ENCODE assay signal across 17 mouse cellular contexts in genomic region chrX:73658391-73658790, GRCm38 (mm10). TPM values are rescaled to one million over a fixed set of nuclear protein-coding genes. Genes with fewer than 3 reads are reported as not detected.
DNase-seq lines count a peak whose midpoint lies in the region; ATAC-seq and TF ChIP-seq lines count a peak whose summit lies in the region.
"Had no signal": no experiment of that assay in that cellular context is flagged by ENCODE, and none has a peak within 500 bp of the region (broad histone marks: within the 10 kb centered on the region; RNA-seq: fewer than 3 reads in every experiment).

No protein-coding gene starts in this region.

- H3K4me1 ChIP-seq in cerebellum, adult 2 months (ENCODE audit: control insufficient read depth, insufficient read depth, low read length) = peaks cover 18% of the 10 kb centered on the region
- peaks cover 11% of the 10 kb centered on the region for H3K4me1 ChIP-seq in midbrain, embryonic 13.5 days (replicated peaks)
- peaks cover 23% of the 10 kb centered on the region for H3K4me1 ChIP-seq in midbrain, embryonic 10.5 days
- H3K4me1 ChIP-seq in midbrain, embryonic 14.5 days (ENCODE audit: control insufficient read depth, insufficient read depth, low read length) = 0 out of 2 replicates have a peak, but pooled peaks cover 5% of the 10 kb centered on the region
- H3K4me1 ChIP-seq in liver, postnatal 0 days (ENCODE audit: insufficient read depth) = no peaks in the 10 kb centered on the region
- H3K4me1 ChIP-seq: limb, embryonic 15.5 days had no signal

- DNase-seq in cerebellum, adult 2 months = no peak
- no peak for DNase-seq in cerebellum, adult 11-12 months
- DNase-seq in midbrain, embryonic 10.5 days (ENCODE audit: low spot score) = no peak
- DNase-seq in midbrain, embryonic 14.5 days = peak; percentile 6
- no peak for DNase-seq in left cerebral cortex, adult 9 months (ENCODE audit: low spot score in 2 of 2)
- DNase-seq in liver, postnatal 0 days = no peak
- DNase-seq in retina, postnatal 1 day = no peak
- DNase-seq: cerebellum, adult 11 months; heart, postnatal 4 days; kidney, adult 2 months; kidney, postnatal 4 days; lung, embryonic 14.5 days had no signal

- ATAC-seq in midbrain, embryonic 13.5 days = no peak
- ATAC-seq in midbrain, embryonic 14.5 days (ENCODE audit: low FRiP score, low TSS enrichment) = no peak
- ATAC-seq in liver, postnatal 0 days = no peak
- ATAC-seq: Patski had no signal

- H3K4me3 ChIP-seq in cerebellum, adult 2 months (replicated peaks; ENCODE audit: insufficient read depth, low read depth, low read length) = no peak overlapping the region
- peak overlapping the region; percentile 50 for H3K4me3 ChIP-seq in midbrain, embryonic 13.5 days (replicated peaks)
- no peak overlapping the region for H3K4me3 ChIP-seq in midbrain, embryonic 10.5 days
- peak overlapping the region; percentile 48 for H3K4me3 ChIP-seq in midbrain, embryonic 14.5 days (replicated peaks; ENCODE audit: low read depth, low read length)
- H3K4me3 ChIP-seq in liver, postnatal 0 days (ENCODE audit: low read depth, low read length) = no peak overlapping the region
- H3K4me3 ChIP-seq: heart, embryonic 12.5 days had no signal

- peak overlapping the region; percentile 66 for H3K4me2 ChIP-seq in midbrain, embryonic 13.5 days (replicated peaks)
- peak overlapping the region; percentile 57 for H3K4me2 ChIP-seq in midbrain, embryonic 14.5 days (ENCODE audit: low read length)
- no peak overlapping the region for H3K4me2 ChIP-seq in liver, postnatal 0 days (ENCODE audit: low read depth, low read length)

- WGBS in cerebellum, adult 2 months = 54% methylated on average over 7 of the region's 7 CpGs
- 55% methylated on average over 7 of the region's 7 CpGs for WGBS in midbrain, embryonic 13.5 days
- WGBS in midbrain, embryonic 10.5 days = 54% methylated on average over 7 of the region's 7 CpGs
- WGBS in midbrain, embryonic 14.5 days = 55% methylated on average over 6 of the region's 7 CpGs
- 46% methylated on average over 7 of the region's 7 CpGs for WGBS in liver, postnatal 0 days (ENCODE audit: insufficient replicate concordance)

- H3K9me3 ChIP-seq in midbrain, embryonic 13.5 days = no peaks in the 10 kb centered on the region
- H3K9me3 ChIP-seq in midbrain, embryonic 10.5 days (replicated peaks) = no peaks in the 10 kb centered on the region
- no peaks in the 10 kb centered on the region for H3K9me3 ChIP-seq in midbrain, embryonic 14.5 days (ENCODE audit: control insufficient read depth, low read length)
- H3K9me3 ChIP-seq in liver, postnatal 0 days (ENCODE audit: low read length) = no peaks in the 10 kb centered on the region
- H3K9me3 ChIP-seq: heart, embryonic 12.5 days; limb, embryonic 15.5 days had no signal

- no peaks in the 10 kb centered on the region for H3K27me3 ChIP-seq in cerebellum, adult 2 months (ENCODE audit: control insufficient read depth, insufficient read depth, low read length)
- no peaks in the 10 kb centered on the region for H3K27me3 ChIP-seq in midbrain, embryonic 13.5 days
- peaks cover 57% of the 10 kb centered on the region for H3K27me3 ChIP-seq in midbrain, embryonic 10.5 days (ENCODE audit: low read depth, poor library complexity, severe bottlenecking)
- no peaks in the 10 kb centered on the region for H3K27me3 ChIP-seq in midbrain, embryonic 14.5 days (ENCODE audit: control insufficient read depth, insufficient read depth, low read length)
- H3K27me3 ChIP-seq in liver, postnatal 0 days (ENCODE audit: insufficient read depth, low read length) = no peaks in the 10 kb centered on the region
- H3K27me3 ChIP-seq: CH12.LX; limb, embryonic 15.5 days had no signal

- TF ChIP-seq EP300 in liver, postnatal 0 days (IDR thresholded peaks at IDR 0.05; ENCODE audit: low read depth) = no peak

- H3K36me3 ChIP-seq in midbrain, embryonic 13.5 days = no peaks in the 10 kb centered on the region
- no peaks in the 10 kb centered on the region for H3K36me3 ChIP-seq in midbrain, embryonic 10.5 days
- H3K36me3 ChIP-seq in midbrain, embryonic 14.5 days (ENCODE audit: control insufficient read depth, insufficient read depth, low read length) = no peaks in the 10 kb centered on the region
- no peaks in the 10 kb centered on the region for H3K36me3 ChIP-seq in liver, postnatal 0 days (replicated peaks; ENCODE audit: insufficient read depth, low read length)
- H3K36me3 ChIP-seq: heart, embryonic 12.5 days; limb, embryonic 15.5 days had no signal

- no peak for TF ChIP-seq CTCF in cerebellum, adult 2 months (IDR thresholded peaks at IDR 0.05; ENCODE audit: borderline replicate concordance, insufficient read depth, low read depth, low read length)
- no peak for TF ChIP-seq CTCF in liver, postnatal 0 days (IDR thresholded peaks at IDR 0.05; ENCODE audit: low read depth)

- no peak for TF ChIP-seq POLR2A in cerebellum, adult 2 months (IDR thresholded peaks at IDR 0.05; ENCODE audit: borderline replicate concordance, insufficient read depth, low read length)

- H3K9ac ChIP-seq in midbrain, embryonic 13.5 days (replicated peaks) = no peak overlapping the region
- no peak overlapping the region for H3K9ac ChIP-seq in midbrain, embryonic 14.5 days (replicated peaks; ENCODE audit: low read length)
- no peak overlapping the region for H3K9ac ChIP-seq in liver, postnatal 0 days (replicated peaks)
- H3K9ac ChIP-seq: heart, embryonic 12.5 days; limb, embryonic 15.5 days; lung, embryonic 14.5 days had no signal

- peak overlapping the region; percentile 23; the same call in 1 of the 2 replicates for H3K27ac ChIP-seq in cerebellum, adult 2 months (ENCODE audit: insufficient read depth, low read length)
- H3K27ac ChIP-seq in midbrain, embryonic 13.5 days = no peak overlapping the region
- H3K27ac ChIP-seq in midbrain, embryonic 10.5 days (replicated peaks) = no peak overlapping the region
- H3K27ac ChIP-seq in midbrain, embryonic 14.5 days (replicated peaks; ENCODE audit: low read depth, low read length) = no peak overlapping the region
- H3K27ac ChIP-seq in liver, postnatal 0 days (ENCODE audit: low read depth) = no peak overlapping the region
- H3K27ac ChIP-seq: limb, embryonic 15.5 days had no signal

RNA-seq across cellular contexts. Expression of gene Pnck, which starts 1.5 kb away (rescaled TPM):
- 92.0 and 97.8 TPM in 2 replicates for polyA plus RNA-seq in cerebellum, adult 2 months (2012; rRNA removed)
- polyA plus RNA-seq in midbrain, embryonic 13.5 days (2015; fragmentation: Nextera tagmentation; extraction: Ambion mirVana) = 91.5 and 99.5 TPM in 2 replicates
- 7.0 and 12.6 TPM in 2 replicates for polyA plus RNA-seq in midbrain, embryonic 10.5 days (2016; fragmentation: Nextera tagmentation; extraction: Ambion mirVana)
- polyA plus RNA-seq in midbrain, embryonic 14.5 days (2014; fragmentation: Nextera tagmentation; extraction: Ambion mirVana) = 138 and 176 TPM in 2 replicates
- polyA plus RNA-seq in liver, postnatal 0 days (2015; fragmentation: Nextera tagmentation; extraction: Ambion mirVana) = 0.61 and 0.66 TPM in 2 replicates

RNA-seq across cellular contexts. Expression of gene Slc6a8, which starts 14.6 kb away (rescaled TPM):
- 165 and 166 TPM in 2 replicates for polyA plus RNA-seq in cerebellum, adult 2 months (2012; rRNA removed)
- polyA plus RNA-seq in midbrain, embryonic 13.5 days (2015; fragmentation: Nextera tagmentation; extraction: Ambion mirVana) = 6.3 and 6.4 TPM in 2 replicates
- polyA plus RNA-seq in midbrain, embryonic 10.5 days (2016; fragmentation: Nextera tagmentation; extraction: Ambion mirVana) = 4.1 and 4.6 TPM in 2 replicates
- polyA plus RNA-seq in midbrain, embryonic 14.5 days (2014; fragmentation: Nextera tagmentation; extraction: Ambion mirVana) = 8.9 and 9.5 TPM in 2 replicates
- polyA plus RNA-seq in liver, postnatal 0 days (2015; fragmentation: Nextera tagmentation; extraction: Ambion mirVana) = 0.72 and 0.81 TPM in 2 replicates

RNA-seq across cellular contexts. Expression of gene Dusp9, which starts 19.2 kb away (rescaled TPM):
- polyA plus RNA-seq in cerebellum, adult 2 months (2012; rRNA removed) = 0.43 and 0.52 TPM in 2 replicates
- 0.79 and 1.2 TPM in 2 replicates for polyA plus RNA-seq in midbrain, embryonic 13.5 days (2015; fragmentation: Nextera tagmentation; extraction: Ambion mirVana)
- 16.6 and 32.4 TPM in 2 replicates for polyA plus RNA-seq in midbrain, embryonic 10.5 days (2016; fragmentation: Nextera tagmentation; extraction: Ambion mirVana)
- polyA plus RNA-seq in midbrain, embryonic 14.5 days (2014; fragmentation: Nextera tagmentation; extraction: Ambion mirVana) = 0.22 and 0.31 TPM in 2 replicates
- 3.9 and 4.2 TPM in 2 replicates for polyA plus RNA-seq in liver, postnatal 0 days (2015; fragmentation: Nextera tagmentation; extraction: Ambion mirVana)

RNA-seq across cellular contexts. Expression of gene Bcap31, which starts 57.6 kb away (rescaled TPM):
- polyA plus RNA-seq in cerebellum, adult 2 months (2012; rRNA removed) = 115 and 127 TPM in 2 replicates
- 116 and 118 TPM in 2 replicates for polyA plus RNA-seq in midbrain, embryonic 13.5 days (2015; fragmentation: Nextera tagmentation; extraction: Ambion mirVana)
- polyA plus RNA-seq in midbrain, embryonic 10.5 days (2016; fragmentation: Nextera tagmentation; extraction: Ambion mirVana) = 144 and 157 TPM in 2 replicates
- polyA plus RNA-seq in midbrain, embryonic 14.5 days (2014; fragmentation: Nextera tagmentation; extraction: Ambion mirVana) = 106 and 116 TPM in 2 replicates
- 143 and 144 TPM in 2 replicates for polyA plus RNA-seq in liver, postnatal 0 days (2015; fragmentation: Nextera tagmentation; extraction: Ambion mirVana)

RNA-seq across cellular contexts. Expression of gene Abcd1, which starts 58.0 kb away (rescaled TPM):
- 14.7 and 15.1 TPM in 2 replicates for polyA plus RNA-seq in cerebellum, adult 2 months (2012; rRNA removed)
- polyA plus RNA-seq in midbrain, embryonic 13.5 days (2015; fragmentation: Nextera tagmentation; extraction: Ambion mirVana) = 9.6 and 11.8 TPM in 2 replicates
- polyA plus RNA-seq in midbrain, embryonic 10.5 days (2016; fragmentation: Nextera tagmentation; extraction: Ambion mirVana) = 10.9 and 11.5 TPM in 2 replicates
- 7.1 and 8.7 TPM in 2 replicates for polyA plus RNA-seq in midbrain, embryonic 14.5 days (2014; fragmentation: Nextera tagmentation; extraction: Ambion mirVana)
- 7.0 and 7.5 TPM in 2 replicates for polyA plus RNA-seq in liver, postnatal 0 days (2015; fragmentation: Nextera tagmentation; extraction: Ambion mirVana)

Comparison
In these comparisons a context has a peak if more than half of its experiments do, and no peak if none do; other contexts are left out.
1. H3K4me3 ChIP-seq: peak in midbrain, embryonic 13.5 days (single experiment) and midbrain, embryonic 14.5 days (single experiment); none in cerebellum, adult 2 months (single experiment), midbrain, embryonic 10.5 days (single experiment) and liver, postnatal 0 days (single experiment).
2. RNA of gene Slc6a8, which starts 14.6 kb away (polyA plus RNA-seq): 165 to 166 TPM in cerebellum, adult 2 months; 8.9 to 9.5 TPM in midbrain, embryonic 14.5 days, 6.3 to 6.4 TPM in midbrain, embryonic 13.5 days, 4.1 to 4.6 TPM in midbrain, embryonic 10.5 days and 0.72 to 0.81 TPM in liver, postnatal 0 days; every median in the first group is over 10 times any median in the second.